Mouse (Mus musculus) heart, embryonic 10.5 days (tissue): ENCODE measurements at regions not wholly inside any gene's neighbourhood (a gene's known extent, or its start where the extent isn't known, plus 50 kb on each side); places are given as distances from the start of the nearest gene placed in this dataset.

ENCODE experiments used
- DNase-seq: peaks from one replicate; pipeline ENCODE4 v3.0.0-alpha.2; 2017; ENCODE audit warnings: low spot score
- H3K27ac ChIP-seq: fragments of 300-500 bp; sonication (generic); 2 replicates; pipeline ENCODE4 v1.5.1; 2016; ENCODE audit warnings: mild to moderate bottlenecking
- H3K27me3 ChIP-seq: fragments of 300-500 bp; sonication (generic); 2 replicates; pipeline ENCODE4 v1.6.1; 2016; ENCODE audit warnings: mild to moderate bottlenecking; ENCODE audit not compliant: poor library complexity, insufficient read depth, severe bottlenecking
- H3K36me3 ChIP-seq: fragments of 300-500 bp; sonication (generic); 2 replicates; pipeline ENCODE4 v1.6.1; 2016; ENCODE audit warnings: mild to moderate bottlenecking, moderate library complexity
- H3K4me1 ChIP-seq: fragments of 300-500 bp; sonication (generic); 2 replicates; pipeline ENCODE4 v1.6.1; 2016; ENCODE audit warnings: mild to moderate bottlenecking
- H3K4me3 ChIP-seq: fragments of 300-500 bp; sonication (generic); 2 replicates; pipeline ENCODE4 v1.5.1; 2016; ENCODE audit warnings: mild to moderate bottlenecking, moderate library complexity
- H3K9me3 ChIP-seq: fragments of 300-500 bp; sonication (generic); 2 replicates; pipeline ENCODE4 v1.6.1; 2016; ENCODE audit warnings: mild to moderate bottlenecking, moderate library complexity
- WGBS: fragments of 180-500 bp; shearing (Covaris S2); methylation state at CpG from one replicate; pipeline ENCODE4 v1.1.7; 2016; 5-methylcytosine and 5-hydroxymethylcytosine counted together

- peaks cover 53% of the 10 kb centered on the region for H3K27me3 ChIP-seq
Observed at GRCm38 (mm10) chr1:121177136-121177907, 155.1 kb downstream of the Insig2 start.

GRCm38 (mm10) chr1:121177908-121178311 is 154.5 kb downstream of the Insig2 start:
- peaks cover 53% of the 10 kb centered on the region for H3K27me3 ChIP-seq
- H3K36me3 ChIP-seq, result no peaks in the 10 kb centered on the region
- H3K4me1 ChIP-seq, result peaks cover 11% of the 10 kb centered on the region
- no peak for DNase-seq
- no peak overlapping the region for H3K27ac ChIP-seq
- H3K4me3 ChIP-seq, result peak overlapping the region; percentile 47
- under 1% methylated on average over 31 of the region's 31 CpGs for WGBS
- H3K9me3 ChIP-seq, result no peaks in the 10 kb centered on the region

More at GRCm38 (mm10) chr1:121177136-121177907, 155.1 kb downstream of the Insig2 start:
- no peaks in the 10 kb centered on the region for H3K36me3 ChIP-seq
- H3K4me3 ChIP-seq, result peak overlapping the region; percentile 47
- 2% methylated on average over 22 of the region's 22 CpGs for WGBS
- no peaks in the 10 kb centered on the region for H3K9me3 ChIP-seq
- DNase-seq, result no peak
- peaks cover 11% of the 10 kb centered on the region for H3K4me1 ChIP-seq
- H3K27ac ChIP-seq, result no peak overlapping the region

- no peaks in the 10 kb centered on the region for H3K36me3 ChIP-seq
- 1% methylated on average over 17 of the region's 17 CpGs for WGBS
- H3K27ac ChIP-seq, result no peak overlapping the region
- peaks cover 53% of the 10 kb centered on the region for H3K27me3 ChIP-seq
- peaks cover 11% of the 10 kb centered on the region for H3K4me1 ChIP-seq
- H3K9me3 ChIP-seq, result no peaks in the 10 kb centered on the region
- H3K4me3 ChIP-seq, result no peak overlapping the region
- DNase-seq, result no peak
Observed at GRCm38 (mm10) chr1:121178611-121179245, 153.7 kb downstream of the Insig2 start.

GRCm38 (mm10) chr1:121180273-121181030 is 151.9 kb downstream of the Insig2 start:
- no peak overlapping the region for H3K4me3 ChIP-seq
- DNase-seq, result no peak
- H3K4me1 ChIP-seq, result peaks cover 11% of the 10 kb centered on the region
- no peak overlapping the region for H3K27ac ChIP-seq
- peaks cover 43% of the 10 kb centered on the region for H3K27me3 ChIP-seq
- H3K36me3 ChIP-seq, result no peaks in the 10 kb centered on the region
- WGBS, result 20% methylated on average over 20 of the region's 20 CpGs
- no peaks in the 10 kb centered on the region for H3K9me3 ChIP-seq

- WGBS, result 40% methylated on average over 2 of the region's 2 CpGs
Observed at GRCm38 (mm10) chr1:121188895-121189294, 143.5 kb downstream of the Insig2 start.

GRCm38 (mm10) chr1:121194800-121195199 is 137.6 kb downstream of the Insig2 start:
- Histone ChIP-seq H3K9me3 (no peaks in the 10 kb centered on the region), H3K4me3 (no peak overlapping the region), H3K36me3 (no peaks in the 10 kb centered on the region), H3K4me1 (no peaks in the 10 kb centered on the region), H3K27ac (no peak overlapping the region), H3K27me3 (no peaks in the 10 kb centered on the region)
- 79% methylated on average over 4 of the region's 4 CpGs for WGBS
- DNase-seq, result no peak

More at GRCm38 (mm10) chr1:121188895-121189294, 143.5 kb downstream of the Insig2 start:
- no peak for DNase-seq
- H3K9me3 ChIP-seq, result no peaks in the 10 kb centered on the region
- no peaks in the 10 kb centered on the region for H3K27me3 ChIP-seq
- H3K4me3 ChIP-seq, result no peak overlapping the region
- H3K27ac ChIP-seq, result no peak overlapping the region
- H3K36me3 ChIP-seq, result no peaks in the 10 kb centered on the region
- no peaks in the 10 kb centered on the region for H3K4me1 ChIP-seq

GRCm38 (mm10) chr1:121215843-121216242 is 116.5 kb downstream of the Insig2 start:
- Histone ChIP-seq H3K27me3 (no peaks in the 10 kb centered on the region), H3K36me3 (no peaks in the 10 kb centered on the region), H3K9me3 (no peaks in the 10 kb centered on the region), H3K4me1 (no peaks in the 10 kb centered on the region), H3K4me3 (no peak overlapping the region), H3K27ac (no peak overlapping the region)
- no peak for DNase-seq
- 22% methylated on average over 2 of the region's 2 CpGs for WGBS

GRCm38 (mm10) chr1:121224250-121224649 is 108.1 kb downstream of the Insig2 start:
- no peak overlapping the region for H3K27ac ChIP-seq
- H3K27me3 ChIP-seq, result no peaks in the 10 kb centered on the region
- no peaks in the 10 kb centered on the region for H3K9me3 ChIP-seq
- H3K4me3 ChIP-seq, result no peak overlapping the region
- DNase-seq, result no peak
- WGBS, result 86% methylated on average over 11 of the region's 11 CpGs
- no peaks in the 10 kb centered on the region for H3K36me3 ChIP-seq
- H3K4me1 ChIP-seq, result no peaks in the 10 kb centered on the region; the same call in 1 of the 2 replicates

- no peak overlapping the region; the same call in 1 of the 2 replicates for H3K4me3 ChIP-seq
- H3K27me3 ChIP-seq, result no peaks in the 10 kb centered on the region
- DNase-seq, result no peak
- H3K9me3 ChIP-seq, result no peaks in the 10 kb centered on the region
- no peak overlapping the region for H3K27ac ChIP-seq
- H3K36me3 ChIP-seq, result no peaks in the 10 kb centered on the region
- H3K4me1 ChIP-seq, result no peaks in the 10 kb centered on the region; the same call in 1 of the 2 replicates
- 44% methylated on average over 15 of the region's 15 CpGs for WGBS
Observed at GRCm38 (mm10) chr1:121226466-121227232, 105.7 kb downstream of the Insig2 start.

GRCm38 (mm10) chr1:121227233-121227594 is 105.2 kb downstream of the Insig2 start:
- no peaks in the 10 kb centered on the region for H3K36me3 ChIP-seq
- 77% methylated on average over 6 of the region's 6 CpGs for WGBS
- DNase-seq, result no peak
- H3K4me1 ChIP-seq, result no peaks in the 10 kb centered on the region; the same call in 1 of the 2 replicates
- H3K27ac ChIP-seq, result no peak overlapping the region
- no peak overlapping the region for H3K4me3 ChIP-seq
- H3K27me3 ChIP-seq, result no peaks in the 10 kb centered on the region
- H3K9me3 ChIP-seq, result no peaks in the 10 kb centered on the region

- no peak for DNase-seq
- 41% methylated on average over 6 of the region's 6 CpGs for WGBS
- H3K27ac ChIP-seq, result no peak overlapping the region
- no peaks in the 10 kb centered on the region for H3K27me3 ChIP-seq
- no peaks in the 10 kb centered on the region for H3K36me3 ChIP-seq
- no peak overlapping the region for H3K4me3 ChIP-seq
- H3K9me3 ChIP-seq, result no peaks in the 10 kb centered on the region
- no peaks in the 10 kb centered on the region for H3K4me1 ChIP-seq
Observed at GRCm38 (mm10) chr1:121243576-121243975, 88.8 kb downstream of the Insig2 start.

- Histone ChIP-seq H3K27me3 (no peaks in the 10 kb centered on the region), H3K4me1 (no peaks in the 10 kb centered on the region), H3K4me3 (no peak overlapping the region), H3K36me3 (no peaks in the 10 kb centered on the region), H3K9me3 (no peaks in the 10 kb centered on the region), H3K27ac (no peak overlapping the region)
- WGBS, result 52% methylated on average over 2 of the region's 2 CpGs
- no peak for DNase-seq
Observed at GRCm38 (mm10) chr1:121247556-121247955, 84.8 kb downstream of the Insig2 start.
